Mouse (Mus musculus): Measurements from ENCODE around the gene Ush1c. TPM values are rescaled to one million over a fixed set of nuclear protein-coding genes. Genes with fewer than 3 reads are reported as not detected.

The Ush1c gene
- polyA plus RNA-seq, 1 experiment from 2014 or later: not detected

DNA sequence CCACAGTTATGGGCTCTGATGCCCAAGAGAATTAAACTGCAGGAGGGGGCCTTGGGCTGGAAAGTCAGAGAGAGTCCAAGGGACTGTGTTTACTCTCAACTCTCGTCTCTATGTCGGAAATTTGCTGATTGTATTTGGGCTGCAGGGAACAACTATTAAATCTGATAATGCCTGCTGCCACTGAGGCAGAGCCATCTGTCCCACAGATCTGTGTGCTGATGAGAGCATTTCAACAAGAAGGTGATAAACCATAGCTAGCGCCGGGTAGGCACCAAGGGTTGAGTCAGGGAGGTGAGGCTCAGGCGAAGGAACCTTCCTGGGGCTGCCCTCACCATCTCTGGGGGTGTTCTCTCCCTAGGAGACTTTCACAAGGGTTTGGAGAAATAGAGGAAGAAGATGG is 75.6 kb downstream of the Ush1c start:
- no peak for ATAC-seq (ENCODE audit: low read depth)
- 63% methylated on average over 5 of the region's 5 CpGs for WGBS (ENCODE audit: insufficient replicate concordance)
- Histone ChIP-seq H3K27ac (no peak overlapping the region), H3K36me3 (no peaks in the 10 kb centered on the region), H3K9me3 (replicated peaks) (no peaks in the 10 kb centered on the region), H3K4me1 (replicated peaks) (no peaks in the 10 kb centered on the region), H3K4me3 (replicated peaks) (no peak overlapping the region), H3K4me2 (no peak overlapping the region), H3K27me3 (no peaks in the 10 kb centered on the region), H3K9ac (no peak overlapping the region)
- no peak for DNase-seq

DNA sequence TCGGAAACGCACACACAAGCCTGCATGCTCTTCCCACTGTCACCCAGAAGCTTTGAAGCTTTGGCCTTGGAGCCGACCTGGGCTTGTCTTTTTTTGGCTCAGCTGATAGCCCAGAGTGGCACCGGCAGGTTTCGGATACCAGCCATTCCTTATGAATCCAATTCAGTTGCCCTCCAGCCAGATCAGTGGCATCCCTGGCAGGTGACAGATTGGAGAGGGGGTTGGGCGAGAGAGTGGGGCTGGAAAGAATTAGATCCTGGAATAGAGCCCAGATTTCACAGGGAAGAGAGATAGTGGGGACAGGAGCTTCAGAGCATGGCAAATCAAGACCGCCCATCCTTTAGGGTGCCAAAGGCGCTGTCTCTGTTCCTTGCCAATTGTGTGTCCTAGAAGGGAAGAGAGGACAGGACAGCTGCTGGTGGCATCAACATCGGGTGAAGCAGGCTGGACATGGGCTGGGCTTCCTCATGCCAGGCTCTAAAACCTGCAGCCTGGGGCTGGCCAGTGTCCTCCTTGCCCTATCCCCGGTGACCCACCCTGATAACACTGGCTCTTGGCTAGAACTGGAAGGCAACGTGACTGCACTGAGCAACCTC is 76.1 kb downstream of the Ush1c start:
- Histone ChIP-seq H3K4me3 (replicated peaks) (no peak overlapping the region), H3K4me1 (replicated peaks) (no peaks in the 10 kb centered on the region), H3K27me3 (no peaks in the 10 kb centered on the region), H3K4me2 (no peak overlapping the region), H3K27ac (no peak overlapping the region), H3K9ac (no peak overlapping the region), H3K9me3 (replicated peaks) (no peaks in the 10 kb centered on the region), H3K36me3 (no peaks in the 10 kb centered on the region)
- DNase-seq (no peak), ATAC-seq (ENCODE audit: low read depth) (no peak)
- WGBS (ENCODE audit: insufficient replicate concordance): 60% methylated on average over 11 of the region's 11 CpGs

DNA sequence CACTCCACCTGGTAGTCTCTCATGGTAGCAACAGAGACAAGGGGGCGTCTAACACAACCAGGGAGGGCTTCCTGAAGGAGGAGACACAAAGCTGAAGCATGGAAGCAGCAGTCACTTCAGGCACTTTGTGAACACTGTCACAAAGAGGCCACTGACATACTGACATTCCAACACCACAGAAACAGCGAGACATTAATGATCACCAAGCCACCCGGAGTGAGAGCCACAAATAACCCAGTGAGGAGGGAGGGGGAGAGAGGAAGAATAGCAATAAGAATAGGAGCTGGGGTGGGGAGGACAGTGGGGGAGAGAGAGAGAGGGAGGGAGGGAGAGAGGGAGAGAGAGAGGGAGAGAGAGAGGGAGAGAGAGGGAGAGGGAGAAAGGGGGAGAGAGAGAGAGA is 76.7 kb downstream of the Ush1c start:
- 40% methylated on average over 3 of the region's 3 CpGs for WGBS (ENCODE audit: insufficient replicate concordance)
- no peak for DNase-seq
- H3K36me3 ChIP-seq: no peaks in the 10 kb centered on the region
- no peaks in the 10 kb centered on the region for H3K4me1 ChIP-seq (replicated peaks)
- H3K4me2 ChIP-seq: no peak overlapping the region
- H3K9me3 ChIP-seq (replicated peaks): no peaks in the 10 kb centered on the region
- no peak overlapping the region for H3K4me3 ChIP-seq (replicated peaks)
- H3K27ac ChIP-seq: no peak overlapping the region
- no peak for ATAC-seq (ENCODE audit: low read depth)
- H3K9ac ChIP-seq: no peak overlapping the region
- H3K27me3 ChIP-seq: no peaks in the 10 kb centered on the region

DNA sequence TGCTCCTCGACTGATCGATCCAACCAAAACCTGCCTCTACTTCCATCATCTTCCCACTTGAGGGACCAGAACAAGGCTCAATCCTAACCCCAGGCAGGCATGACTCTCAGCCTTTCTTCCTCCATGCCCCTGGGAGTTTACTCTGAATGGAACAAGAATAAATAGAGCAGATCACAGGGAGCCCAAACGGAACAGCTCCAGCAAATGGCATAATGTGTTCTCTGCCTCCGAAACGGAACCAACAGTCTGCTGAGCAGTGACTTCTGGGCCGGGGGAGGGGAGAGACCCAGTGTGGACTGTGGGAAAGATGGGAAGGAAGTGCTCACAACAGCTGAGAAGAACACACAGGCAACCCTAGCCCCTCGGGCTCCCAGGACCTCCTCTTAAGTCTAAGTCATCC is 80.6 kb downstream of the Ush1c start:
- Histone ChIP-seq H3K27ac (no peak overlapping the region), H3K9me3 (replicated peaks) (no peaks in the 10 kb centered on the region), H3K36me3 (no peaks in the 10 kb centered on the region), H3K4me2 (no peak overlapping the region), H3K4me1 (replicated peaks) (no peaks in the 10 kb centered on the region), H3K27me3 (no peaks in the 10 kb centered on the region), H3K4me3 (replicated peaks) (no peak overlapping the region), H3K9ac (no peak overlapping the region)
- ATAC-seq (ENCODE audit: low read depth) (no peak), DNase-seq (no peak)
- WGBS (ENCODE audit: insufficient replicate concordance): 49% methylated on average over 7 of the region's 7 CpGs

DNA sequence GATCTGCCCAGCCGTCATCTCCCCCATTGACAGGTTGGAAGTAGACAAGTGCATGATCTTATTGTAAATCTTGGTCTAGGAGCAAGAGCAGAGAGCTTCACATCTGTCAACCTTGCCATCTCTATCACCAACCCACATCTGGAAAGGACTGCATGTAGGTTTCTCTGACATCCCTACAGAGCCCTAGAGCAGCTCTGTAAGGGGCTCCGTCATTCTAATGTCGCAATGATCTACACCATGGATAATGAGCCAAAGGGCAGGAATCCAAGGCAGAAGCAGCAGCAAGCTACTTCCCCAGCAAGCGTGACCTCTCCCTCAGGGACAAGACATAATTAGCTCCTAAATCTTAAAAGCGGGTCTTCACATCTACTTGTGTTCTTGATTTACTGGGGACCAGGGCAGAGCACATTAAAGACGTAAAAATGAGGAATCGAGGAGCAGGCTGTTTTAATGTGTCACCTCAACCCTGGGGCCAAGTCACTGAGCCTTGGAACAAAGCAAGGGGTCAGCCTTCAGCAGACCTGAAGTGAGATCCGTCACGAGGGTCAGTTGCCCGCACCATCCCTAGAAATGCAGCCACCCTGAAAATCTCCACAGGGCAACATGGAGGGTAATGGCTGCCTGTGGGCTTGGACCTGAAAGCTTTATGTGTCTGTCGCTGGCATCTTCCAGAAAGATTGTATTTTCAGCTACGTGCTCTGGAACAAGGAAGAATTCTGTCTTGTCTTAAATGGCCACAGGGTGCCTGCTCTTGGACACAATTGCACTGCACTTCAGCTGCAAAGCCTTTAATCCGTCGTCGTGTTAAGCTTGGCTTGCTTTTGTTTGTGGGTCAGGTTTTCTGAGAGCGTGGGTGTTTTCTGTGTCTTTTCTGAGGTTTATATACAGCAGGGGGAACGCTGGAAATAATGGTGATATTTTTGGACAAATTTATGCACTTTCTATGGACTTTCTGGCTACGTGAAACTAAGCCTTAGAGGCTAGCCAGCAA is 83.5 kb downstream of the Ush1c start:
- Histone ChIP-seq H3K36me3 (no peaks in the 10 kb centered on the region), H3K9me3 (replicated peaks) (no peaks in the 10 kb centered on the region), H3K27ac (no peak overlapping the region), H3K4me1 (replicated peaks) (no peaks in the 10 kb centered on the region), H3K4me3 (replicated peaks) (no peak overlapping the region), H3K27me3 (no peaks in the 10 kb centered on the region), H3K4me2 (no peak overlapping the region), H3K9ac (no peak overlapping the region)
- WGBS (ENCODE audit: insufficient replicate concordance): 64% methylated on average over 18 of the region's 18 CpGs
- ATAC-seq (ENCODE audit: low read depth) (no peak), DNase-seq (no peak)

DNA sequence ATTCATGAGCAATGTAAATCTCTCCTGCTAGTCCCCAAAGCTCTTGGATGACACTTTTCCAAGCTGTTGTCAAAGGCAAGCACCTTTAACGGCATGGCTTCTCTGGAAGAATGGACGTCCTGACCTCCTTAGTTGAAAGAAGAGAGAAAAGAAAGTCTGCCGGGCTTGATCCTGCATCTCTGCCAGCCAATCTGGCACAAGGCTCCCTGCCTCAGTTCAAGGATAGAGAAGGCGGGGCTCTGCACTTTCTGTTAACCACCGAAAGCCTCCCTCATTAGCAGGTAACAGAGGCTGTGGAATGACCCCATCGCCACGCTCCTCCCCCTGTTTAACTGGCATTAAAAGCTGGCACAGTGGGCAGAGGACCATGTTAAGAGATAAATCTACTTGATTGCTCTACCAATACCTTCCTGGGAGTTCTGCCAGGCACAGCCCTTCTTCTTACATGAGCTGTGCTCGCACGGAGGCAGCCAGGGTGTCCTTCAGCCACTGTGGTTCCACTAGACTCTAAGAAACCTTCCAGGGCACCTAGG is 85.4 kb downstream of the Ush1c start:
- no peak for ATAC-seq (ENCODE audit: low read depth)
- H3K4me1 ChIP-seq (replicated peaks): no peaks in the 10 kb centered on the region
- H3K27me3 ChIP-seq: no peaks in the 10 kb centered on the region
- H3K4me2 ChIP-seq: no peak overlapping the region
- no peak overlapping the region for H3K9ac ChIP-seq
- WGBS (ENCODE audit: insufficient replicate concordance): 58% methylated on average over 9 of the region's 9 CpGs
- H3K36me3 ChIP-seq: no peaks in the 10 kb centered on the region
- no peak overlapping the region for H3K27ac ChIP-seq
- DNase-seq: no peak
- H3K9me3 ChIP-seq (replicated peaks): no peaks in the 10 kb centered on the region
- H3K4me3 ChIP-seq (replicated peaks): no peak overlapping the region

DNA sequence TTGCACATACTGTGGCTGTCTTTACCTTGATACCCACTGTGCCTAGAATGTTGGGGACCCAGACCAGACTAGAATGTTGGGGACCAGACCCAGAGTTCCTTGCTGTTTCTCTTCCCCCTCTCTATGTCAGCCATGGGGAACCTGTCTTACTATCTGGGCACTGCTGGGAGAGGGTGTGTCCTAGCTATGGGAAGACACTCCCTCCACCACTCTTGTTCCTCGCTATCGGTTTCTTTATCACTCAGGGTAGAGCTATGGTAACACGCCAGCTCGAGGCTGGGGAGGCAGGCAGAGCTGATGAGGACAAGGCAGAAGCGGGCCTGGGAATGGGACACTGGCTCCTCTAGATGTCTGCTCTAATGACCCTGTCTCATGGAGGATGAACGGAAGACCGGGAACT is 90.9 kb downstream of the Ush1c start:
- Histone ChIP-seq H3K4me1 (replicated peaks) (no peaks in the 10 kb centered on the region), H3K27ac (no peak overlapping the region)
- no peak for ATAC-seq (ENCODE audit: low read depth)

DNA sequence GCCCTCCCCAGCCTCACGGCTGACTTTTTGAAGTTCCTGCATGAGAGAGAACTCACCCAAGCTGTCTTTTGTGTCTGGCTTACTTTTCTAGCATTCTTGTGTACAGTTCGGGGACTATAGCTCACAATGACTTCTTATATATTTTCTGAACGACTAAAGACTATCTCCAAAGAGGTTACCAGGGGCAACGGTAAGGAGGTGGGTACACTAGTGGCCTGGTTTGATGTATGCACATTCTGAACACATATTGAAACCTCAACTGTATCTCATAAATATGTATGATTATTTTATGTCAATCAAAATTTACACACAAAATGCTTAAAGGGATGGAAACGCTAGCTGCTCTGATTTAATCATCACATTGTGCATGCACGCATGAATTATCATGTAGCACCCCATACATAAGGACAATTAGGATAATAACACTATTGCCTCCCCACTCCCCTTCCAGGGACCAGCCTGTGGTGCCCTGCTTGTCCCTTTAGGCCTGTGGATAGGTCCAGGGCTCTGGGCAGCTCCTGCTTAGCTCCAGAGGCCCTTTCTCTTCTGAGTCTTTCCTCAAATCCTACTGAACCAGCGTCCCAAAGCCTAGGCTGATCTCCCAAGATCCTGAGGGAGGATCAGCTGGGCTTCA is 91.5 kb downstream of the Ush1c start:
- no peaks in the 10 kb centered on the region for H3K27me3 ChIP-seq
- no peak overlapping the region for H3K4me2 ChIP-seq
- ATAC-seq (ENCODE audit: low read depth) (no peak), DNase-seq (no peak)
- no peak overlapping the region for H3K27ac ChIP-seq
- H3K4me1 ChIP-seq (replicated peaks): no peaks in the 10 kb centered on the region
- 63% methylated on average over 7 of the region's 7 CpGs for WGBS (ENCODE audit: insufficient replicate concordance)
- no peak overlapping the region for H3K9ac ChIP-seq
- no peaks in the 10 kb centered on the region for H3K9me3 ChIP-seq (replicated peaks)
- H3K36me3 ChIP-seq: no peaks in the 10 kb centered on the region
- no peak overlapping the region for H3K4me3 ChIP-seq (replicated peaks)

More for the DNA sequence above, 90.9 kb downstream of the Ush1c start:
- Histone ChIP-seq H3K4me3 (replicated peaks) (no peak overlapping the region), H3K4me2 (no peak overlapping the region), H3K36me3 (no peaks in the 10 kb centered on the region), H3K9ac (no peak overlapping the region), H3K9me3 (replicated peaks) (no peaks in the 10 kb centered on the region), H3K27me3 (no peaks in the 10 kb centered on the region)
- WGBS (ENCODE audit: insufficient replicate concordance): 51% methylated on average over 7 of the region's 7 CpGs
- no peak for DNase-seq

Other genes with a start within 250 kb of the Ush1c start
- gene Abcc6, start 208.2 kb downstream of the Ush1c start, polyA plus RNA-seq (2015; fragmentation: Nextera tagmentation; extraction: Ambion mirVana): 4.5 and 4.8 TPM in 2 replicates
- 30.8 and 34.2 TPM in 2 replicates for gene Nomo1, start 204.8 kb downstream of the Ush1c start, polyA plus RNA-seq (2015; fragmentation: Nextera tagmentation; extraction: Ambion mirVana)
- gene Kcnj11, start 137.7 kb downstream of the Ush1c start, polyA plus RNA-seq (2015; fragmentation: Nextera tagmentation; extraction: Ambion mirVana): 0.13 TPM in 1 of 2 replicates, not detected in the other
- 0.22 and 0.24 TPM in 2 replicates for gene Abcc8, start 58.5 kb downstream of the Ush1c start, polyA plus RNA-seq (2015; fragmentation: Nextera tagmentation; extraction: Ambion mirVana)
- gene Otog, start 2.5 kb upstream of the Ush1c start, polyA plus RNA-seq (2015; fragmentation: Nextera tagmentation; extraction: Ambion mirVana): not detected in 2 replicates
- gene Myod1, start 138.0 kb upstream of the Ush1c start, polyA plus RNA-seq (2015; fragmentation: Nextera tagmentation; extraction: Ambion mirVana): 0.79 and 1.2 TPM in 2 replicates
- 0.14 TPM in 1 of 2 replicates, not detected in the other for gene Kcnc1, start 158.0 kb upstream of the Ush1c start, polyA plus RNA-seq (2015; fragmentation: Nextera tagmentation; extraction: Ambion mirVana)